Mouse (Mus musculus) kidney, postnatal 0 days (tissue): Measurements from ENCODE around the gene Stn1. TPM values are rescaled to one million over a fixed set of nuclear protein-coding genes. Genes with fewer than 3 reads are reported as not detected.

Experiments
- ATAC-seq: fragments of 200-750 bp; cut with Nextera tagmentation; replicated peaks from 2 replicates; pipeline ENCODE4 v1.8.0; 2017; ENCODE audit warnings: low read depth, moderate number of reproducible peaks, moderate TSS enrichment, moderate library complexity; ENCODE audit not compliant: low FRiP score
- DNase-seq: peaks from one replicate; pipeline ENCODE4 v3.0.0-alpha.2; 2016; ENCODE audit warnings: low spot score
- H3K27ac ChIP-seq: fragments of 300-500 bp; sonication (generic); 2 replicates; pipeline ENCODE4 v1.5.1; 2014; ENCODE audit warnings: mild to moderate bottlenecking
- H3K27me3 ChIP-seq: fragments of 300-500 bp; sonication (generic); 2 replicates; pipeline ENCODE4 v1.6.1; 2014; ENCODE audit warnings: low read length, mixed read lengths; ENCODE audit not compliant: insufficient read depth
- H3K36me3 ChIP-seq: fragments of 300-500 bp; sonication (generic); 2 replicates; pipeline ENCODE4 v1.6.1; 2014; ENCODE audit warnings: low read length, mixed read lengths; ENCODE audit not compliant: insufficient read depth
- H3K4me1 ChIP-seq: fragments of 300-500 bp; sonication (generic); replicated peaks from 2 replicates; pipeline ENCODE4 v1.6.1; 2014; ENCODE audit warnings: antibody characterized with exemption, low read length, mixed read lengths; ENCODE audit not compliant: insufficient read depth
- H3K4me2 ChIP-seq: fragments of 300-500 bp; sonication (generic); 2 replicates; pipeline ENCODE4 v1.6.1; 2014; ENCODE audit warnings: mild to moderate bottlenecking, low read length, moderate library complexity, mixed read lengths
- H3K4me3 ChIP-seq: fragments of 300-500 bp; sonication (generic); replicated peaks from 2 replicates; pipeline ENCODE4 v1.5.1; 2014; ENCODE audit warnings: low read depth, low read length
- H3K9ac ChIP-seq: fragments of 300-500 bp; sonication (generic); 2 replicates; pipeline ENCODE4 v1.6.1; 2014; ENCODE audit warnings: low read depth, low read length
- H3K9me3 ChIP-seq: fragments of 300-500 bp; sonication (generic); replicated peaks from 2 replicates; pipeline ENCODE4 v1.6.1; 2016; ENCODE audit warnings: low read length, inconsistent platforms, mixed read lengths
- CTCF ChIP-seq: IDR thresholded peaks from 2 replicates; pipeline ENCODE4 v1.5.1; 2016; ENCODE audit warnings: antibody characterized with exemption, low read depth, mild to moderate bottlenecking, moderate library complexity
- WGBS: fragments of 180-500 bp; shearing (Covaris S2); extraction: QIAGEN DNeasy Blood & Tissue Kit; methylation state at CpG from one replicate; pipeline ENCODE4 v1.1.7; 2014; 5-methylcytosine and 5-hydroxymethylcytosine counted together
- polyA plus RNA-seq: library from polyadenylated mRNA; unstranded; fragments of >200 nt; fragmentation: Nextera tagmentation; extraction: Ambion mirVana; gene quantifications from 2 replicates; pipeline ENCODE4 v1.2.1, GENCODE M21; 2015

The Stn1 gene
- polyA plus RNA-seq, 1 experiment from 2014 or later = 31.5 TPM

- peak; percentile 84 for ATAC-seq
- H3K9me3 ChIP-seq = no peaks in the 10 kb centered on the region
- H3K4me2 ChIP-seq = no peak overlapping the region
- no peak overlapping the region for H3K27ac ChIP-seq
- H3K4me1 ChIP-seq = no peaks in the 10 kb centered on the region
- DNase-seq = peak; percentile 28
- WGBS = 54% methylated on average over 2 of the region's 2 CpGs
- H3K9ac ChIP-seq = no peak overlapping the region
- H3K27me3 ChIP-seq = no peaks in the 10 kb centered on the region
- no peaks in the 10 kb centered on the region for H3K36me3 ChIP-seq
- H3K4me3 ChIP-seq = no peak overlapping the region
- no peak for TF ChIP-seq CTCF
Measured at GRCm38 (mm10) chr19:47491853-47492252, 45.5 kb downstream of the Stn1 start.

DNA sequence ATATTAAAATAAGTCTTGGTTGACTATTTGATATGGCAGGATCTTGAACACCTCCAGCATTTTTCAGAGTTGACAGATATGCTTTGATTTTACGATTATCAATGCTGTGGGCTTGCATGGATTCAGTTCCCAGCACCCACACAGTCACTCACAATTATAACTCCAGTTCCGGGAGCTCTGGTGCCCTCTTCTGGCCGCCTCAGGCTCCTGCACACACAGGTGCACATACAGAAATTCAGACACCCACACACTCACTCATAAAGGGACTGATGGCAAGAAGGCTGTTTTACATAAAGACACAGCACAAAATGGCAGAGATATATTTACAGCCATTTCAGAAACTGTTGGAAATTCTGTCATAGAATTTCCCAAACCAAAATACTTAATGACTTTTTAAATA lies 48.1 kb downstream of the Stn1 start:
- Histone ChIP-seq H3K4me1 (peaks cover 6% of the 10 kb centered on the region; the same call in 1 of the 2 replicates), H3K9me3 (no peaks in the 10 kb centered on the region), H3K36me3 (no peaks in the 10 kb centered on the region), H3K4me3 (no peak overlapping the region), H3K27ac (no peak overlapping the region), H3K9ac (no peak overlapping the region), H3K4me2 (no peak overlapping the region), H3K27me3 (no peaks in the 10 kb centered on the region)
- DNase-seq (no peak), ATAC-seq (no peak)
- WGBS = 87% methylated on average over 3 of the region's 3 CpGs
- TF ChIP-seq CTCF = peak; percentile 25; the same call in 1 of the 2 replicates

- no peak for DNase-seq
- no peaks in the 10 kb centered on the region for H3K36me3 ChIP-seq
Measured at GRCm38 (mm10) chr19:47488250-47488649, 49.1 kb downstream of the Stn1 start.

DNA sequence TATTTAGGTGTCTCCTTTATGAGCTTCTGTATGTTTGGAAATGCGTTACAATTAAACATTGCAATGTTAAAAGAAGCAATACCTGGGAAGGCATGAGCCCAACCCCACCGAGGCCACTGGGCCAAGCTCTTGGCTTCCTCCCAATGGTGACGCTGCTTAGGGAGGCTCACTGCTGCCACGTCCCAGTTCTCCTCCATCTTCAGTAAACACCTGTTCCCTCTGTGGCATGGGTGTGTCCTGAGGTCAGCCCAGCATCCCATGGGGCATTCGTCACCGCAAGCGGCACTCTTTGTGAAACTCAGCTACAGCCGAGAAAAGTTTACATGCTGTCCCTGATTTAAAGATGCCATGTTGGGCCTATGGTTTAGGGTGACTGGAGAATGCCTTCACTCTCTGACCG lies 49.7 kb downstream of the Stn1 start:
- H3K27me3 ChIP-seq = no peaks in the 10 kb centered on the region
- no peak for TF ChIP-seq CTCF
- no peak overlapping the region for H3K4me3 ChIP-seq
- WGBS = 84% methylated on average over 9 of the region's 9 CpGs
- H3K9ac ChIP-seq = no peak overlapping the region
- no peak overlapping the region for H3K27ac ChIP-seq
- no peak for ATAC-seq
- H3K4me2 ChIP-seq = no peak overlapping the region
- H3K4me1 ChIP-seq = peaks cover 6% of the 10 kb centered on the region; the same call in 1 of the 2 replicates
- H3K36me3 ChIP-seq = no peaks in the 10 kb centered on the region
- H3K9me3 ChIP-seq = no peaks in the 10 kb centered on the region
- no peak for DNase-seq

More at GRCm38 (mm10) chr19:47488250-47488649, 49.1 kb downstream of the Stn1 start:
- Histone ChIP-seq H3K27me3 (no peaks in the 10 kb centered on the region), H3K4me3 (no peak overlapping the region), H3K9me3 (no peaks in the 10 kb centered on the region), H3K27ac (no peak overlapping the region), H3K4me2 (no peak overlapping the region), H3K9ac (no peak overlapping the region), H3K4me1 (peaks cover 6% of the 10 kb centered on the region; the same call in 1 of the 2 replicates)
- peak; percentile 61 for TF ChIP-seq CTCF
- ATAC-seq = no peak
- 41% methylated on average over 4 of the region's 4 CpGs for WGBS

GRCm38 (mm10) chr19:47485997-47486566 lies 51.2 kb downstream of the Stn1 start:
- WGBS = 28% methylated on average over 9 of the region's 9 CpGs
- ATAC-seq (0 out of 2 replicates have a peak, but pooled peaks have one; percentile 40), DNase-seq (peak; percentile 75)
- H3K9ac ChIP-seq = no peak overlapping the region
- no peak overlapping the region for H3K4me3 ChIP-seq
- no peaks in the 10 kb centered on the region for H3K36me3 ChIP-seq
- no peaks in the 10 kb centered on the region for H3K9me3 ChIP-seq
- H3K27ac ChIP-seq = peak overlapping the region; percentile 73
- H3K27me3 ChIP-seq = no peaks in the 10 kb centered on the region
- TF ChIP-seq CTCF = no peak
- peak overlapping the region; percentile 43 for H3K4me2 ChIP-seq
- peaks cover 6% of the 10 kb centered on the region; the same call in 1 of the 2 replicates for H3K4me1 ChIP-seq

- no peak overlapping the region for H3K4me2 ChIP-seq
- H3K4me3 ChIP-seq = no peak overlapping the region
- H3K4me1 ChIP-seq = peaks cover 6% of the 10 kb centered on the region; the same call in 1 of the 2 replicates
- no peaks in the 10 kb centered on the region for H3K9me3 ChIP-seq
- no peak overlapping the region for H3K27ac ChIP-seq
- no peak for DNase-seq
- H3K27me3 ChIP-seq = no peaks in the 10 kb centered on the region
- WGBS = 87% methylated on average over 3 of the region's 3 CpGs
- 0 out of 2 replicates have a peak, but pooled peaks have one; percentile 25 for ATAC-seq
- TF ChIP-seq CTCF = no peak
- no peaks in the 10 kb centered on the region for H3K36me3 ChIP-seq
- H3K9ac ChIP-seq = no peak overlapping the region
Measured at GRCm38 (mm10) chr19:47484110-47484509, 53.2 kb downstream of the Stn1 start.
